Mouse (Mus musculus): ENCODE measurements at regions not wholly inside any gene's neighbourhood (a gene's known extent, or its start where the extent isn't known, plus 50 kb on each side); places are given as distances from the start of the nearest gene placed in this dataset.

- TF ChIP-seq CTCF (IDR thresholded peaks at IDR 0.05; ENCODE audit: borderline replicate concordance, insufficient read depth, low read length) (no peak), POLR2A (IDR thresholded peaks at IDR 0.05; ENCODE audit: low read depth, low read length) (no peak)
Observed at GRCm38 (mm10) chr9:40612755-40613154, 57.7 kb upstream of the Gm21915 start.

All from embryonic fibroblast, embryonic 13.5 days (primary cell).